Mouse (Mus musculus): ENCODE measurements around the gene Srm. TPM values are rescaled to one million over a fixed set of nuclear protein-coding genes. Genes with fewer than 3 reads are reported as not detected.

Gene Srm
- total RNA-seq, 4 experiments from 2014 or later, result 76.3 to 81.3 (median 77.7) TPM

DNA sequence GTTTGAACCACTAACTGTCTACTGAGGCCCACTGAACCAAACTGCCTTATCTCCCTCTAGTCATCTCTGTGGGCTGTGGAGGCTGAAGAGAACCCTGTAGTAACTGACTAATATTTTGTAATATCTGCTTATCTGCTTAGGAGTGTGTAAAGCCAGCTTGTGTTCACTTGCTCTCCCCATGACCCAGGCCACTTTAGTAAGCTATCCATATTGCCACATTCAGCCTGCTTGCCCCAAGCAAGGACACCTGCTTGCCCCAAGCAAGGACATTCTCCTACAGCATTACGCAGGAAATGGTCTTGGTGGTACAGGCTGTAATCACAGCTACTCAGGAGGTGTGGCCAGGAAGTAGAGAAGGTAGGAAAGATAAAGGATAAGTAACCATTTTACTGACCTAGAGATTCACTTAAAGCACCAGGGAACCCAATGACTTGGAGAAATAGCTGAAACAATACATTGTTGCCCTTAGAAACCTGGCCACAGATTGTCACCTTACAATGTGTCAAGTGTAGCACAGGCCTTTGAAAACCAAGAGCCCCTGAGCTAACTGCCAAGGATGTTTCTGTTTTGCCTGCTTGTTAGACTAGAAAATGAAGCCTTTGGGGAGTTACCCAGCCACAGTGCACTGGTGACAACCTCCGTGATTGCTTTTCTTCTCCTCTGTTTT is 42.2 kb downstream of the Srm start:
- DNase-seq (ENCODE audit: low spot score in 2 of 2), result no peak

DNA sequence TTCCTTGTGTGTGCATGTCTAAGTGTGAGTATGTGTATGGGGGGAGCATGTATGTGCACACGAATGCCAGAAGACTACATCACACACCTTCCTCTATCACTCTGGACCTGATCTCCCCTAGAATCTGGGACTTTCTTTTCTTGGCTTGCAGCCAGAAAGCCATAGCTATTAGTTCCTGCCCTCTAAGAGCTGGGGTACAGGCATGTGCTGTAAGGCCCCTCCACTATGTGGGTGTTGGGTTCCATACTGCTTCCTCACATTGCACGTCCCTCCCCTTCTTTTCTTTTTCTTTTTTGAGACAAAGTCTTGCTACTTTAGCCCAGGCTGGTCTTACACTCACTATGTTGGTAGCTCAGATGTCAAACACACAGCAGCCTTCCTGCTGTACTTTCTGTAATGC is 44.0 kb downstream of the Srm start:
- DNase-seq (ENCODE audit: low spot score in 2 of 2), result no peak

DNA sequence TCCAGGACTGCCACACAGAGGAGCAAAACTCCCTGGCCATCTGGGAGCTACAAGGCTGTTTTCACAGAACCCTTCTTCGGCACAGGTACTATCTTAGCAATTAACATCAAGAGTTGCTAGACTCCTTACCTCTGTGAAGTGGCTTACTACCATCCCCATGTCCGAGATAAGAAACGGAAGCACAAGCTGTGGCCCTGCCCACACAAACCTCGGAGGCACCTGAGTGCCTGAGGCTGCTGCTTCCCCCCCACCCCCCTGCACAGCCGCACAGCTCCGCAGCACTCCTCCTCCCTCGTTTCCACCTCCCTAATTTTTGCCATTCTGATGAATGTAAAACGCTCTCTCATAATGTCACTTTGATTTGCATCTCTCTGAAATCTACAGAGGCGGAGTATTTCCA is 47.0 kb downstream of the Srm start:
- DNase-seq (ENCODE audit: low spot score in 2 of 2), result no peak

DNA sequence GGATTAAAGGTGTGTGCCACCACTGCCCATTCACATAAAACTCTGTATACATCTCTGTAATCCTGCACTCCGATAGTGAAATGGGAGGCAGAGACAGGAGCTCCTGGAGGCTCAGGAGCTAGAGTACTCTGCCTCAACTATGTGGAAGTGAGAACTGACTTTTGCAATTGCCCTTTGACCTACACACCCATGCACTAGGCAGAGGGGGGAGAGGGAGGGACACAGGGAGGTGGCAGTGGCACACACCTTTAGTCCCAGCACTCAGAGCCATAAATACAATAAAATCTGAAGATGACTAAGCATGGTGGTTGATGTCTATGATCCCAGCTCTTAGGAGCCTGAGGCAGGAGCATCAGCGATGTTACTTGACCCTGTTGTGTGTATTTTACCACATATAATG is 48.2 kb downstream of the Srm start:
- no peak for DNase-seq (ENCODE audit: low spot score in 2 of 2)

DNA sequence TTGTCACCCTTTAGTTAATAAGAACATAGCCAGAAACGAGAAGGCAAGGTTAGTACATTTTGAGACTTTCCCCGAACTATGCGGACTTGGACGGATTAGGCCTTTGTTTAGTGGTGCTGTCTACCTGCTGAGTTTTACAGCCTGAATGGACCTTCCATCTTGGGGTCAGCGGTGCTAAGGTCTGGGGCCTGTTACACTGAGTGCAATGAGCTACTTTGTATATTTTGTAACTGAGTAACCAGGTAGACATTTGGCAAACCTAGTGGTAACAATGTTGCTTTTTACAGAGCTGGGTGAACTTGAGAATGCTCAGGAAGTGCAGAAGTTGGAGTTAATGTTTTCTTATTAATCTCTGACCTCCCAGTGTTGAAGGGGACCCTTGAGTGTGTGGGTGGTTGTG is 49.8 kb downstream of the Srm start:
- DNase-seq (ENCODE audit: low spot score in 2 of 2), result no peak

DNA sequence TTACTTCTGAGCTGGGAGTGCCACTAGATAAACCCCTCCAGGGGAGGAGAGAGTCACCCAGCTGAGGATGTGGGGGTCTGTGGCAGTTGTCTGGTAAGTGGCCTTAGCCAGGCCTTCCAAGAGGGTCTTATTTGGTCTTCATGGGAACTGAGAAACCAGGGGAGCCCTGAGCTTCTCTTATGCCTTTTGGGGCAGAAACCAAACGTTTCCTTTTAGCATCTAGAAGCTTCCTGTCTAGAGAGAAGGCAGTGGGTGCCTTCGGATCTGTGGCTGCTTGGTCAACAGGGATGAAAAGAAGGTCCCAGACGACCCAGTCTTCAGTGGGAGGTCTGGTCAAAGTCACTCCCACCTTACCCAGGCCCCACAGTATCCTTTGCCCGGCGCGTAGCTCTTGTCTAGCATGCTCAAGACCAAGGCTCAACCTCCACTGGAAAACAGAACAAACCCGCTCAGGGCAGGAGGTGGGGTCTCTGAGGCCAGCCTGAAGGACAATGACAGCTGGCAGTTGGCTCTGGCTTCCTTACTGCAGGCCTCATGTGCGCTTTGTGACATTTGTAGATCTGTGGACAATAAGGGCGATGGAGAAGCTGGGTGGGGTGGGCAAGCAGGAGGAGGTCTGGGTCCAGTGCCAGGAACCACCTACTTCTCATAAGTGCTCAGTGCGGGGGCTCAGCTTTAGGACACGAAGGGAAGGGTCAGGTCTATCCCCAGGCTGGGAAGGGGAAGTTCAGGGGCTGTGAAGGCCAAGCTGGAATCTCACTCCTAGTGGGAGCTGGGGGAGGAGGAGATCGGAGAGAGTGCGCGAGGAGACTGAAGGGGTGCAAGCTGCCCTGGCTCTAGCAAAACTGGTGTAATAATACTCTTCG is 52.2 kb downstream of the Srm start, which contains the start of gene Gm572:
Gene Gm572, plus strand, starts transcription at position 27 of the 866 bp plus-strand sequence.
- no peak for DNase-seq (ENCODE audit: low spot score in 2 of 2)

DNA sequence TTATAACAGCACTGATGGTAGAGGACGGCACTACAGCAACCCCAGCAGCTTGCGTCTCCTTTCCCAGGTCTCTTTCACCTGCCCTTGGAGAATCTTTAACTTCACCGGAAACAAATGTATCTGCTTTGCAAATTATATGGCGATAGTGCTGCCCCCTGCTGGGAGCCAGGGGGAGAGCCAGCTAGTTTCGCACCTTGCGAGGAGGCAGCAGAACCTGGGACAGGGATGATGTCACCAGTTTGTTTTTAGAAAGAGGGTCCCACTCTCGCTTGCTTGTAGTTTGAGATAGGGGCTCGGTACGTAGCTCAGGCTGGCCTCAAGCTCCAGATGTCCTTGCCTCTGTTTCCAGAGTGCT is 52.8 kb downstream of the Srm start:
- peak in 1 of 2 experiments; percentile 28 for DNase-seq (ENCODE audit: low spot score in 2 of 2)

Other genes with a start within 250 kb of the Srm start
- 10 to 100 TPM in 1 of 4 experiments, 1 to 10 TPM in 3; 7.9 to 10.3 (median 8.9) TPM for gene Ubiad1, start 146.7 kb upstream of the Srm start, total RNA-seq (2022)
- gene Mtor, start 142.9 kb upstream of the Srm start, total RNA-seq (2022), result 10 to 100 TPM; 85.6 to 96.1 (median 92.3) TPM
- gene Angptl7, start 91.0 kb upstream of the Srm start, total RNA-seq (2022), result under 1 TPM; 0.50 to 0.84 (median 0.73) TPM
- 10 to 100 TPM; 47.1 to 49.6 (median 48.2) TPM for gene Exosc10, start 33.1 kb upstream of the Srm start, total RNA-seq (2022)
- 1 to 10 TPM; 1.9 to 4.2 (median 2.7) TPM for gene Masp2, start 11.1 kb downstream of the Srm start, total RNA-seq (2022)
- 100 to 1,000 TPM; 182 to 208 (median 193) TPM for gene Tardbp, start 35.5 kb downstream of the Srm start, total RNA-seq (2022)
- gene Gm572, start 51.8 kb downstream of the Srm start, total RNA-seq (2022), result under 1 TPM in 2 of 4 experiments, not detected in 2; 0.23 to 0.44 TPM
- gene Casz1, start 212.9 kb downstream of the Srm start, total RNA-seq (2022), result 1 to 10 TPM; 1.2 to 2.4 (median 1.7) TPM

Measured in left cerebral cortex, adult 8-10 months (tissue).